Mouse (Mus musculus) G1E (cell line): ENCODE results near the gene Mpp5. TPM values are rescaled to one million over a fixed set of nuclear protein-coding genes. Genes with fewer than 3 reads are reported as not detected.

Experiments used
- ATAC-seq: 2 replicates; pipeline ENCODE4 v1.8.0; 2016; ENCODE audit warnings: mild to moderate bottlenecking; ENCODE audit not compliant: insufficient number of reproducible peaks, poor library complexity, low FRiP score, severe bottlenecking; ENCODE audit errors: extremely low read depth
- DNase-seq: peaks from one replicate; pipeline ENCODE4 v3.0.0; 2012; ENCODE audit warnings: low spot score
- H3K27me3 ChIP-seq: 2 replicates; pipeline ENCODE4 v1.6.1; 2012; ENCODE audit warnings: mild to moderate bottlenecking, low read length, inconsistent platforms; ENCODE audit not compliant: insufficient read depth
- H3K36me3 ChIP-seq: replicated peaks from 2 replicates; pipeline ENCODE3; 2012; ENCODE audit warnings: mild to moderate bottlenecking, inconsistent platforms
- H3K4me1 ChIP-seq: 2 replicates; pipeline ENCODE4 v1.6.1; 2012; ENCODE audit warnings: low read depth, low read length, inconsistent platforms, mixed read lengths; ENCODE audit not compliant: insufficient read depth
- H3K4me3 ChIP-seq: 2 replicates; pipeline ENCODE4 v1.5.1; 2012; ENCODE audit warnings: low read depth, mild to moderate bottlenecking, inconsistent platforms, low read length, moderate library complexity, mixed read lengths
- H3K9me3 ChIP-seq: replicated peaks from 2 replicates; pipeline ENCODE4 v1.6.1; 2012; ENCODE audit warnings: inconsistent platforms
- CTCF ChIP-seq: IDR thresholded peaks from 2 replicates; pipeline ENCODE4 v1.5.1; 2012; ENCODE audit warnings: low read depth, low read length, inconsistent platforms, mixed read lengths
- GATA1 ChIP-seq: IDR thresholded peaks from 2 replicates; pipeline ENCODE4 v1.6.1; 2012; ENCODE audit warnings: borderline replicate concordance, low read length, inconsistent platforms, mixed read lengths
- GATA2 ChIP-seq: IDR thresholded peaks from 2 replicates; pipeline ENCODE4 v1.6.1; 2012; ENCODE audit warnings: low read depth, low read length, inconsistent platforms, borderline replicate concordance
- POLR2AphosphoS5 ChIP-seq: IDR thresholded peaks from 2 replicates; pipeline ENCODE4 v1.6.1; 2012; ENCODE audit warnings: low read depth, low read length, inconsistent platforms; ENCODE audit not compliant: insufficient replicate concordance
- TAL1 ChIP-seq: conservative IDR thresholded peaks from 2 replicates; pipeline ENCODE4 v1.6.1; 2012; ENCODE audit warnings: low read depth, low read length, inconsistent platforms, mixed read lengths
- polyA plus RNA-seq: library from polyadenylated mRNA; stranded (reverse); fragments of >175 nt; gene quantifications from 2 replicates; pipeline ENCODE4 v1.2.3, GENCODE M21; 2012
- total RNA-seq, 2 experiments: library from RNA; stranded (forward) in 1 of 2; stranded (reverse) in 1 of 2; fragments of 200-1000 nt in 1 of 2; fragments of >200 nt in 1 of 2; fragmentation: Nextera tagmentation in 1 of 2; gene quantifications; 2 replicates each; pipeline ENCODE4 v1.2.3; 2014 to 2017

The Mpp5 gene
- total and polyA plus RNA-seq, 3 experiments: 2.3 to 106 (median 84.5) TPM

- TF ChIP-seq GATA1 (no peak), POLR2AphosphoS5 (no peak), GATA2 (no peak), CTCF (no peak)
- no peak for DNase-seq
- no peaks in the 10 kb centered on the region for H3K27me3 ChIP-seq
- no peak overlapping the region for H3K4me3 ChIP-seq
- ATAC-seq: no peak
- H3K36me3 ChIP-seq: peaks cover 47% of the 10 kb centered on the region
- H3K9me3 ChIP-seq: no peaks in the 10 kb centered on the region
- H3K4me1 ChIP-seq: no peaks in the 10 kb centered on the region
Observed at GRCm38 (mm10) chr12:78814437-78814836, 65.7 kb downstream of the Mpp5 start.

- Histone ChIP-seq H3K27me3 (no peaks in the 10 kb centered on the region), H3K4me1 (peaks cover 10% of the 10 kb centered on the region), H3K4me3 (no peak overlapping the region), H3K9me3 (no peaks in the 10 kb centered on the region), H3K36me3 (peaks cover 78% of the 10 kb centered on the region)
- ATAC-seq (no peak), DNase-seq (no peak)
- TF ChIP-seq TAL1 (no peak), GATA2 (no peak), GATA1 (no peak), CTCF (no peak), POLR2AphosphoS5 (no peak)
Observed at GRCm38 (mm10) chr12:78834496-78834895, 85.8 kb downstream of the Mpp5 start.

GRCm38 (mm10) chr12:78839906-78840305 is 91.2 kb downstream of the Mpp5 start:
- peaks cover 87% of the 10 kb centered on the region for H3K36me3 ChIP-seq
- H3K27me3 ChIP-seq: no peaks in the 10 kb centered on the region
- no peak for ATAC-seq
- no peak for TF ChIP-seq GATA1
- TF ChIP-seq TAL1: no peak
- no peak for TF ChIP-seq POLR2AphosphoS5
- peaks cover 8% of the 10 kb centered on the region for H3K4me1 ChIP-seq
- DNase-seq: no peak
- no peak overlapping the region for H3K4me3 ChIP-seq
- no peaks in the 10 kb centered on the region for H3K9me3 ChIP-seq

GRCm38 (mm10) chr12:78842429-78842828 is 93.7 kb downstream of the Mpp5 start:
- DNase-seq: no peak
- no peaks in the 10 kb centered on the region; the same call in 1 of the 2 replicates for H3K4me1 ChIP-seq
- no peaks in the 10 kb centered on the region for H3K27me3 ChIP-seq
- peaks cover 79% of the 10 kb centered on the region for H3K36me3 ChIP-seq
- no peak overlapping the region for H3K4me3 ChIP-seq
- no peaks in the 10 kb centered on the region for H3K9me3 ChIP-seq
- no peak for TF ChIP-seq TAL1
- no peak for TF ChIP-seq CTCF
- no peak for TF ChIP-seq GATA1
- no peak for ATAC-seq

GRCm38 (mm10) chr12:78848246-78848645 is 99.5 kb downstream of the Mpp5 start:
- peaks cover 66% of the 10 kb centered on the region for H3K36me3 ChIP-seq

GRCm38 (mm10) chr12:78860921-78861495 is 112.3 kb downstream of the Mpp5 start:
- Histone ChIP-seq H3K36me3 (peaks cover 42% of the 10 kb centered on the region), H3K27me3 (no peaks in the 10 kb centered on the region), H3K9me3 (no peaks in the 10 kb centered on the region), H3K4me1 (peaks cover 47% of the 10 kb centered on the region), H3K4me3 (peak overlapping the region; percentile 86)
- no peak for TF ChIP-seq POLR2AphosphoS5
- TF ChIP-seq CTCF: no peak
- no peak for TF ChIP-seq GATA2
- TF ChIP-seq TAL1: no peak
- no peak for TF ChIP-seq GATA1
- ATAC-seq: no peak
- peak; percentile 3 for DNase-seq

More at GRCm38 (mm10) chr12:78848246-78848645, 99.5 kb downstream of the Mpp5 start:
- no peak for TF ChIP-seq POLR2AphosphoS5
- TF ChIP-seq CTCF: no peak
- no peak for TF ChIP-seq TAL1
- no peak for TF ChIP-seq GATA1
- no peak for TF ChIP-seq GATA2
- ATAC-seq (no peak), DNase-seq (no peak)
- no peaks in the 10 kb centered on the region for H3K9me3 ChIP-seq
- H3K27me3 ChIP-seq: no peaks in the 10 kb centered on the region
- no peak overlapping the region for H3K4me3 ChIP-seq
- H3K4me1 ChIP-seq: no peaks in the 10 kb centered on the region

- H3K4me1 ChIP-seq: peaks cover 48% of the 10 kb centered on the region
Observed at GRCm38 (mm10) chr12:78861496-78862253, 113.0 kb downstream of the Mpp5 start, which contains the start of the genes Atp6v1d and Eif2s1. Gene Atp6v1d (minus strand): TSS chr12:78861638. Gene Eif2s1 (plus strand): TSS chr12:78861819.

More at GRCm38 (mm10) chr12:78861496-78862253, 113.0 kb downstream of the Mpp5 start, which contains the start of the genes Atp6v1d and Eif2s1:
- no peaks in the 10 kb centered on the region for H3K9me3 ChIP-seq
- H3K36me3 ChIP-seq: peaks cover 39% of the 10 kb centered on the region
- peak; percentile 65 for TF ChIP-seq CTCF
- no peak for TF ChIP-seq POLR2AphosphoS5
- H3K4me3 ChIP-seq: peak within 1 kb of the TSS; percentile 86
- ATAC-seq (peak; percentile 92), DNase-seq (peak; percentile 97)
- no peaks in the 10 kb centered on the region for H3K27me3 ChIP-seq
